Mouse (Mus musculus): ENCODE results near the gene Slco6d1.
"Not testable (repeated sequence)": the region's sequence is repeated elsewhere in the genome, so short reads cannot be mapped to it uniquely, and the experiment has no call there.

Gene Slco6d1

GRCm38 (mm10) chr1:98420824-98421223 lies at the start of gene Slco6d1:
Gene Slco6d1 (plus strand): TSS chr1:98421124.
- no peak for DNase-seq

- no peak for DNase-seq
Measured at GRCm38 (mm10) chr1:98392001-98392400, 28.9 kb upstream of the Slco6d1 start.

DNA sequence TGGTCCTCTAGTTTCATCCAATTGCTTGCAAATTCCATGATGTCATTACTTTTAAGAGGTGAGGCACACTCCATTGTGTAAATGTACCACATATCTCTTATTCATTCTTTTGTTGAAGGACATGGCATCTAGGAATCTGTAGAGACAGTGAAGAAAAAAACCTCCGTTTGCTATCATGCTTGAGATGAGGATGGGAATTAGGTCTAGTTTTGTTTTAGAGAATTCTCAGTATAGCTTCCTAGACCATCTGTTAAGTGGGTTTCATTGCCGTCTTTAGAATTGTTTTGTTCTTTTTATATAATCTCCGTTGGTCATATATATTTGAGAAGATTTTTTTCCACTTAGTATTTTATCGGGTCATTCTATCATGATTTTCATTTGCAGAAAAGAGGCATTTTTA lies 27.0 kb downstream of the Slco6d1 start:
- DNase-seq: no peak

DNA sequence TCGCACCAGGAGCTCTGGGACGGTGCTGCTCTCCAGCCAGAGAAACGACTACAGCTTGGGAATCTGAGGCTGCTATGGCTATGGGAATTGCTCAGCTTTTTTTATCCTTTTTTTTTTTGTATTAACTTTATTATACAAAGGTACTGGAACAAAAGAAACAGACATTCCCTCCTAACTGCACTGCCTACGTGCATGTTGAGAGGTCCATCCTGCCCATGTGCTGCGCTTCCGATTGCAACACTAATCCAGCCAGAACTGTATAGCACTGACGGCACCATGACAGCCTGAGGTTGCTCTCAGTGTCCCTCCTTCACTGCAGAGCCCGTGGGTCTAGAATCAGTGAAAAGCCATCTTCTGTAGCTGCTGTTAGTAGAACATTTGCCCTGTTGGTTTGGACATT lies 38.3 kb downstream of the Slco6d1 start:
- not testable (repeated sequence) for DNase-seq

DNA sequence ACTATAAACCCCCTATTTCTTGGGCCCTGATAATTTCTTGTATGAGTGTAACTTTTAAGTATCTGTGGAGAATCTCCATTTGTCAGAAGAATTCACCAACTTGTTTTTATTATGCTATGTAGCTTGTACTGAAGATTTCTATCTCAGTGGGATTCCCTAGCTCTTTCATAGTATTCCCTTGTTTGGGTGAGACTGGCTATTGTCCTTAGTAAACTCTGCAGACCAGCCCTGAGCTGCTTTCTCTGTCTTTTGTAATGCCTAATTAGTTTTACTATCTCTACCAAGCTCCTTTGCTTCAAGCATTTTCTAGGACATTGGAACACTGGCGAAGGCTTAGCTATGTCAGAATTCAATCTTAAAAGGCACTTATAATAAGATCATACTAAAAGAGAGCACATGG lies 55.5 kb downstream of the Slco6d1 start:
- DNase-seq: not testable (repeated sequence)

DNA sequence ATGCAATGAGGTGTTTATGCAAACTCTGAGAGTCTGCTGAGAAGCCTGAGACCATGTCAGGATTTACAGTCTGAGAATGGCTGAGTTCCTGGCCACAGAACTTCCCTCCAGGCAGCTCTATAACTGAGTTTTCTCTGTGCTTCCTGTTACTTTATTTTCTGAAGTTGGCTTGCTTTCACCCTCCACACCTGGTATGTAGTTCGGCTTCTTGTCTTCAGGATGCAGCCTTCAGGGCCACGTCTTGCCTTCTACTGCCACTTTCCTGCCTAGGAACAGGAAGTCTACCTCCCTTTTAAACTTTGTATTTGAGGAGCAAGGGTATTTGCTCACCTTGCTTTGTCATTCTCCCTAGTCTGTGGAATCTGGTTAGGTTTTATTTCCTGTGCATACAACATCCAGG lies 58.3 kb downstream of the Slco6d1 start:
- no peak for DNase-seq

GRCm38 (mm10) chr1:98505982-98506381 lies 85.1 kb downstream of the Slco6d1 start:
- no peak for DNase-seq

- DNase-seq: no peak
Measured at GRCm38 (mm10) chr1:98522977-98523376, 102.1 kb downstream of the Slco6d1 start.

DNA sequence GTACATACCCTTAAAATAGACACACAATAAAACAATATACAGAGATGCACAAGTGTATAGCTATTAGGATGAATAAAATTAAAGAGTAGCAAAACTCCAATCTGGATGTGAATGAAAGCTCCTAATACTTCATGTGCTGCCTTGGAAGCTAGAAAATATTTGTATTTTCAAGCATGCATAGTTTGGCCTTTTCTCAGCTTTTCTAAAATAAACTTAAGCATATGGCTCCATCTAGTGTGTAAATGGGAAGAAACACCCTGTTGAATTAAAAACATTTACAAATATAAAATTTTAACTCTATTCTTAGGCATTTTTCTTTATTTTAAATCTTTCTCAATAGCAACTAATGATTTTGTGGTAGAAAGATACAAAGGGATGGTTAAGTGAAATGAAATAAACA lies 102.6 kb downstream of the Slco6d1 start:
- no peak for DNase-seq

DNA sequence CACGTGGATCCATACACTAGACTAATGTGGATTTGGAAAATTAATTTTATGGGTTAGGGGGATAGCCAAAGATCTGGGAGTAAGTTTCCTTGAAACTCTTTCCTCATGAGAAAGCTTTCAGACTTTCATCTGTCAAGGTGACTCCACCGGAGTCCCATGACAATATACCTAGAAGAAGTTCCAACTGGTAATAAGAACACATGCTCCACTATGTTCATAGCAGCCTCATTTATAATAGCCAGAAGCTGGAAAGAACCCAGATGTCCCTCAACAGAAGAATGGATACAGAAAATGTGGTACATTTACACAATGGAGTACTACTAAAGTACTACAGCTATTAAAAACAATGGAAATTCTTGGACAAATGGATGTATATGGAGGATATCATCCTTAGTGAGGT lies 107.4 kb downstream of the Slco6d1 start:
- not testable (repeated sequence) for DNase-seq

DNA sequence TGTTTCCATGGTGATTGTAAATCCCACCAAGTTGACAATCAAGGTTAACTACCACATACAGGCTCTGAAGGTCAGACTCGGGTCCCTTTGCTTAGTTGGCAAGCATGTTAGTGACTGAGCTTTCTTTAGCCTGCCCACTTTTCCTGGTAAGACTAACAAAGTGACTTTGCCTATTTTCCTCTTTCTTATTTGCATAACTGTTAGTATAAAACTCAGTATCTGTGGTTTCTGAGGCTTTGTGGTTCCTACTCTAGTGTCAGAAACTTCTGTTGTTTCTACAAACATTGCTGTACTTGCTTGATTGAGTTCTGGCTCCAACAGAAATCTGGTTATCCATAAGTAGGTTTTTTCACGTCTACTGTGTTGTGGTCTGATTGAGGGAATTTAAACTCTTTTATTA lies 124.4 kb downstream of the Slco6d1 start:
- no peak for DNase-seq

DNA sequence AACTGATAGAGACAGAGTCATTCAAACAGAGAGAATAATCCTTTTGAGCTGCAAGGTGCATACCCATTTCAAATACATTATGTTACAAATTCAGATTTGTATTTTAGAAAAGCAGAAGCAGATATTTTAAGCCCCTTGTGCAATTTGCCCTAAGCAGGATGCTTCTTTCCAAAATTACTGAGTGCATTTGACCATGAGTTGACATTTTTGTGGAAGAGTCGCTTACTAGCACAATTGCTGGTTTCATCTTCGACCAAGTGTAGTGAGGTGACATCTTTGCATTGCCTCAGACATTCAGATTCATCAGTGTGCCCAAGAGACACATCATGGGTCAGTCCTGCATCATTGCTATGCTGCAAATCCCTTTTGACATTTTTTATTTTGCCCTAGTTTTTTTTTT lies 133.5 kb downstream of the Slco6d1 start:
- no peak for DNase-seq

- DNase-seq: no peak
Measured at GRCm38 (mm10) chr1:98565701-98566100, 144.8 kb downstream of the Slco6d1 start.
